Mouse (Mus musculus): ENCODE data around the gene Gp5. TPM values are rescaled to one million over a fixed set of nuclear protein-coding genes. Genes with fewer than 3 reads are reported as not detected.
A peak's percentile ranks its signal among the peaks of the same experiment; 100 is the strongest.
"Not testable (repeated sequence)": the region's sequence is repeated elsewhere in the genome, so short reads cannot be mapped to it uniquely, and the experiment has no call there.

Gene Gp5
- total RNA-seq (2021) (1 to 10 TPM in 1 of 2 experiments, under 1 TPM in 1; 0.39 to 2.3 TPM), polyA plus RNA-seq (2012; rRNA removed) (0.61 and 1.5 TPM in 2 replicates)
- long read RNA-seq, partial matches to known transcripts: 0 of 3 reads
- long read RNA-seq, other reads (novel, unspliced or antisense): 0 of 3 reads

- Histone ChIP-seq H3K9ac (ENCODE audit: low read depth, low read length) (no peak within 1 kb of the TSS), H3K27me3 (ENCODE audit: control insufficient read depth, insufficient read depth, low read length) (peaks cover 7% of the 10 kb centered on the region; the same call in 1 of the 2 replicates), H3K79me2 (replicated peaks; ENCODE audit: control insufficient read depth, insufficient read depth, low read length) (no peaks in the 10 kb centered on the region), H3K4me1 (ENCODE audit: control insufficient read depth, insufficient read depth, low read length) (peaks cover 2% of the 10 kb centered on the region; the same call in 1 of the 2 replicates), H3K4me3 (peak within 1 kb of the TSS; percentile 63; the same call in 1 of the 2 replicates), H3K27ac (no peak within 1 kb of the TSS), H3K36me3 (ENCODE audit: control insufficient read depth, insufficient read depth, low read length) (no peaks in the 10 kb centered on the region)
- no peak for DNase-seq
- intact Hi-C loops (cut with DNase I): no loop called here
- TF ChIP-seq CTCF (IDR thresholded peaks at IDR 0.05): no peak
- TF ChIP-seq POLR2A (IDR thresholded peaks at IDR 0.05; ENCODE audit: insufficient read depth, low read depth, low read length): no peak
- no peak for TF ChIP-seq EP300 (IDR thresholded peaks at IDR 0.05; ENCODE audit: insufficient read depth, low read depth, low read length)
Observed at GRCm38 (mm10) chr16:30310647-30311046, at the start of gene Gp5. Gene Gp5 (minus strand): TSS chr16:30310779.

DNA sequence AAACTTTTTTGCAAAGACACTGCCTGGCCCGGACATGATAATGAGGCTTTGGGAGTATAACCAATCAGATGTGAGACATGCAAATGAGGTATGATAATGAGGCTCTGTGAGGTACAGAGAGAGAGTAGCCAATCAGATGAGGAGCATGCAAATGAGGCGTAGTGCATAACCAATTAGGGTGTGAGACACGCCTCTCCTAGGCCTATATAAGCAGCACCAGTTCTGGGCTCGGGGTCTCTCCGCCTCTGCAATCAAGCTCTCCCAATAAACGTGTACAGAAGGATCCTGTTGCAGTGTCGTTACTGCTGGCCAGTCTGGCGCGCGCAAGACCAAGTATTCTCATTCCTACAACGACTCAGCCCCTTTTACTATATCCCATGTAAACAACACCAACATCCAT lies 42.9 kb upstream of the Gp5 start:
- H3K27me3 ChIP-seq (ENCODE audit: control insufficient read depth, insufficient read depth, low read length); H3K79me2 ChIP-seq (replicated peaks; ENCODE audit: control insufficient read depth, insufficient read depth, low read length); H3K36me3 ChIP-seq (ENCODE audit: control insufficient read depth, insufficient read depth, low read length); H3K9ac ChIP-seq (ENCODE audit: low read depth, low read length); H3K27ac ChIP-seq; H3K4me3 ChIP-seq; intact Hi-C loops (cut with DNase I); H3K4me1 ChIP-seq (ENCODE audit: control insufficient read depth, insufficient read depth, low read length); DNase-seq: not testable (repeated sequence)
- 97% methylated on average over 11 of the region's 11 CpGs for WGBS

- DNase-seq: no peak
- intact Hi-C loops (cut with DNase I): loop anchor here (1.0 kb wide), 1 partner anchor 62 kb away; no protein-coding TSS in a partner anchor
- TF ChIP-seq EP300 (IDR thresholded peaks at IDR 0.05; ENCODE audit: insufficient read depth, low read depth, low read length) (no peak), CTCF (IDR thresholded peaks at IDR 0.05) (peak; percentile 84)
Observed at GRCm38 (mm10) chr16:30314236-30314635, 3.7 kb upstream of the Gp5 start.

GRCm38 (mm10) chr16:30310171-30310515 lies 436 bp downstream of the Gp5 start:
- DNase-seq: no peak
- Histone ChIP-seq H3K4me3 (no peak overlapping the region), H3K36me3 (ENCODE audit: control insufficient read depth, insufficient read depth, low read length) (no peaks in the 10 kb centered on the region), H3K9ac (ENCODE audit: low read depth, low read length) (no peak overlapping the region), H3K27ac (no peak overlapping the region), H3K4me1 (ENCODE audit: control insufficient read depth, insufficient read depth, low read length) (peaks cover 2% of the 10 kb centered on the region; the same call in 1 of the 2 replicates), H3K27me3 (ENCODE audit: control insufficient read depth, insufficient read depth, low read length) (peaks cover 7% of the 10 kb centered on the region; the same call in 1 of the 2 replicates), H3K79me2 (replicated peaks; ENCODE audit: control insufficient read depth, insufficient read depth, low read length) (no peaks in the 10 kb centered on the region)
- intact Hi-C loops (cut with DNase I): no loop called here
- 90% methylated on average over 8 of the region's 8 CpGs for WGBS
- no peak for TF ChIP-seq CTCF (IDR thresholded peaks at IDR 0.05)
- TF ChIP-seq POLR2A (IDR thresholded peaks at IDR 0.05; ENCODE audit: insufficient read depth, low read depth, low read length): no peak
- TF ChIP-seq EP300 (IDR thresholded peaks at IDR 0.05; ENCODE audit: insufficient read depth, low read depth, low read length): no peak

More at GRCm38 (mm10) chr16:30314236-30314635, 3.7 kb upstream of the Gp5 start:
- Histone ChIP-seq H3K36me3 (ENCODE audit: control insufficient read depth, insufficient read depth, low read length) (no peaks in the 10 kb centered on the region), H3K27ac (no peak overlapping the region), H3K4me1 (ENCODE audit: control insufficient read depth, insufficient read depth, low read length) (peaks cover 6% of the 10 kb centered on the region), H3K27me3 (ENCODE audit: control insufficient read depth, insufficient read depth, low read length) (peaks cover 2% of the 10 kb centered on the region; the same call in 1 of the 2 replicates), H3K4me3 (no peak overlapping the region), H3K9ac (ENCODE audit: low read depth, low read length) (no peak overlapping the region), H3K79me2 (replicated peaks; ENCODE audit: control insufficient read depth, insufficient read depth, low read length) (no peaks in the 10 kb centered on the region)

DNA sequence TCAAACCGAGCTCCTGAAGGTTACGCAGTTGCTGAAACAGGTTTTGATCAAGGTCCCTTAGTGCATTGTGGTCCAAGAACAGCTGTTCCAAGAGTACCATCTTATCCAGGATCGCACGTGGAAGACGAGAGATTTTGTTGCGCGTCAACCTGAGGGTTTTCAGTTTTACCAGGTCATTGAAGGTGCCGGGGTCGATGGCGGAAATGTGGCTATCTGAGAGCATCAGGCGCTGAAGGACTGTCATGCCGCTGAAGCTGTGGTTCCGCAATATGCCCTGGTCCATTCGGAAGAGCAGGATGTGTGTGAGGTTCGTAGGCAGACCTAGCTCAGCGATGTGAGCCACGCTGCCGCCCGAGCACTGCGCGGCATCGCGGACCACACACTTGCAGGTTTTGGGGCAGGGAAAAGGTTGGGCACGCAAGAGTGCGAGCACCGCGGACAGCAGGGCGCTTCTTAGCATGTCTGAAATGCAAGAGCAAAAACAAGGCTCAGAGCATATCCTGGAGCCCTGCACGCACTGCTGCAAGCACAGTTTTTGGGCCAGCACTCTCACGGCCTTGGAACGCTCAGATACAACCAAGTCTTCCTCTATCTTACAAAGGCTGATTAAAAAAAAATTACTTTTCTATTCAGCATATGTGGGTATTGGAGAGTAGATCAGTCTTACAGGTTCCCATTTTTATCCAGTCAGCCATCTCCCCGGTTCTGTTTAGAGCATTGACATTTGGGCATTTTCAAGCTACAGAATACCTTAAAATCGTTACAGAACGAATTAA lies 996 bp downstream of the Gp5 start:
- H3K27ac ChIP-seq: no peak overlapping the region
- H3K79me2 ChIP-seq (replicated peaks; ENCODE audit: control insufficient read depth, insufficient read depth, low read length): no peaks in the 10 kb centered on the region
- no peaks in the 10 kb centered on the region for H3K36me3 ChIP-seq (ENCODE audit: control insufficient read depth, insufficient read depth, low read length)
- peaks cover 2% of the 10 kb centered on the region; the same call in 1 of the 2 replicates for H3K4me1 ChIP-seq (ENCODE audit: control insufficient read depth, insufficient read depth, low read length)
- peak in 1 of 2 experiments; percentile 5 for DNase-seq
- H3K9ac ChIP-seq (ENCODE audit: low read depth, low read length): no peak overlapping the region
- peaks cover 7% of the 10 kb centered on the region; the same call in 1 of the 2 replicates for H3K27me3 ChIP-seq (ENCODE audit: control insufficient read depth, insufficient read depth, low read length)
- H3K4me3 ChIP-seq: peak overlapping the region; percentile 63
- intact Hi-C loops (cut with DNase I): no loop called here
- no peak for TF ChIP-seq CTCF (IDR thresholded peaks at IDR 0.05)
- no peak for TF ChIP-seq EP300 (IDR thresholded peaks at IDR 0.05; ENCODE audit: insufficient read depth, low read depth, low read length)
- WGBS: 17% methylated on average over 34 of the region's 34 CpGs

- H3K4me3 ChIP-seq: peak overlapping the region; percentile 63
- intact Hi-C loops (cut with DNase I): no loop called here
- H3K27ac ChIP-seq: no peak overlapping the region
- H3K79me2 ChIP-seq (replicated peaks; ENCODE audit: control insufficient read depth, insufficient read depth, low read length): no peaks in the 10 kb centered on the region
- DNase-seq: peak; percentile 45 to 46
- peaks cover 2% of the 10 kb centered on the region; the same call in 1 of the 2 replicates for H3K4me1 ChIP-seq (ENCODE audit: control insufficient read depth, insufficient read depth, low read length)
- peak; percentile 10; the same call in 1 of the 2 replicates for TF ChIP-seq CTCF (IDR thresholded peaks at IDR 0.05)
- no peak for TF ChIP-seq EP300 (IDR thresholded peaks at IDR 0.05; ENCODE audit: insufficient read depth, low read depth, low read length)
- no peak for TF ChIP-seq POLR2A (IDR thresholded peaks at IDR 0.05; ENCODE audit: insufficient read depth, low read depth, low read length)
- peak overlapping the region; percentile 20 for H3K9ac ChIP-seq (ENCODE audit: low read depth, low read length)
- H3K36me3 ChIP-seq (ENCODE audit: control insufficient read depth, insufficient read depth, low read length): no peaks in the 10 kb centered on the region
- H3K27me3 ChIP-seq (ENCODE audit: control insufficient read depth, insufficient read depth, low read length): peaks cover 7% of the 10 kb centered on the region; the same call in 1 of the 2 replicates
- WGBS: 1% methylated on average over 72 of the region's 72 CpGs
Observed at GRCm38 (mm10) chr16:30308616-30309394, 1.8 kb downstream of the Gp5 start.
